ENCODE assay signal across 10 mouse cellular contexts in genomic region chr4:136748842-136749392, GRCm38 (mm10).
DNase-seq lines count a peak whose midpoint lies in the region; ATAC-seq lines count a peak whose summit lies in the region.
"Had no signal": no experiment of that assay in that cellular context is flagged by ENCODE, and none has a peak within 500 bp of the region (broad histone marks: within the 10 kb centered on the region; RNA-seq: fewer than 3 reads in every experiment).

No protein-coding gene starts in this region.

- peaks cover 38% of the 10 kb centered on the region for H3K27me3 ChIP-seq in heart, embryonic 15.5 days
- H3K27me3 ChIP-seq in limb, embryonic 15.5 days = no peaks in the 10 kb centered on the region

- H3K36me3 ChIP-seq in heart, embryonic 15.5 days = no peaks in the 10 kb centered on the region
- H3K36me3 ChIP-seq in limb, embryonic 15.5 days = no peaks in the 10 kb centered on the region
- H3K36me3 ChIP-seq: limb, embryonic 13.5 days had no signal

- H3K4me1 ChIP-seq in heart, embryonic 15.5 days (replicated peaks) = peaks cover 26% of the 10 kb centered on the region
- H3K4me1 ChIP-seq in limb, embryonic 15.5 days = peaks cover 33% of the 10 kb centered on the region

- no peaks in the 10 kb centered on the region for H3K9me3 ChIP-seq in heart, embryonic 15.5 days (replicated peaks)
- H3K9me3 ChIP-seq in limb, embryonic 15.5 days = no peaks in the 10 kb centered on the region
- H3K9me3 ChIP-seq: limb, embryonic 13.5 days had no signal

- H3K4me2 ChIP-seq in heart, embryonic 15.5 days = no peak overlapping the region
- no peak overlapping the region for H3K4me2 ChIP-seq in limb, embryonic 15.5 days
- H3K4me2 ChIP-seq: limb, embryonic 13.5 days had no signal

- no peak overlapping the region for H3K9ac ChIP-seq in heart, embryonic 15.5 days
- H3K9ac ChIP-seq in limb, embryonic 15.5 days = no peak overlapping the region
- H3K9ac ChIP-seq: limb, embryonic 13.5 days had no signal

- H3K4me3 ChIP-seq in heart, embryonic 15.5 days = no peak overlapping the region
- H3K4me3 ChIP-seq in limb, embryonic 15.5 days = no peak overlapping the region
- H3K4me3 ChIP-seq: limb, embryonic 13.5 days had no signal

- H3K27ac ChIP-seq in heart, embryonic 15.5 days = peak overlapping the region; percentile 44; the same call in 1 of the 2 replicates
- no peak overlapping the region for H3K27ac ChIP-seq in limb, embryonic 15.5 days
- H3K27ac ChIP-seq: limb, embryonic 13.5 days had no signal

- intact Hi-C loops in heart, postnatal 25 days (cut with DNase I) = no loop called here

- no peak; the same call in 1 of the 2 replicates for ATAC-seq in heart, embryonic 15.5 days (replicated peaks; ENCODE audit: insufficient number of reproducible peaks, insufficient read depth, low FRiP score, low read depth)
- ATAC-seq in limb, embryonic 15.5 days (ENCODE audit: insufficient number of reproducible peaks, low FRiP score, low TSS enrichment, low read depth) = 0 out of 2 replicates have a peak, but pooled peaks have one; percentile 22

- DNase-seq in heart, adult 18-20 months = peak; percentile 18 to 25
- no peak for DNase-seq in heart, postnatal 25 days (ENCODE audit: low spot score)
- DNase-seq in R1 (ENCODE audit: low read depth, low spot score) = peak; percentile 77
- DNase-seq in adrenal gland, postnatal 14 days = no peak
- no peak for DNase-seq in right cerebral cortex, postnatal 4 days
- no peak for DNase-seq in cerebellum, adult 18-20 months
- DNase-seq: kidney, adult 9 months had no signal

- 27% methylated on average over 7 of the region's 7 CpGs for WGBS in heart, embryonic 15.5 days
- 40% methylated on average over 7 of the region's 7 CpGs for WGBS in limb, embryonic 15.5 days

Comparison
In these comparisons a context has a peak if more than half of its experiments do, and no peak if none do; other contexts are left out.
1. DNase-seq: peak in heart, adult 18-20 months (2 of 2) and R1 (single experiment); none in heart, postnatal 25 days (single experiment), adrenal gland, postnatal 14 days (single experiment), right cerebral cortex, postnatal 4 days (single experiment) and cerebellum, adult 18-20 months (0 of 2).